Mouse (Mus musculus): Measurements from ENCODE around the gene Chmp1a.
"Not testable (repeated sequence)": the region's sequence is repeated elsewhere in the genome, so short reads cannot be mapped to it uniquely, and the experiment has no call there.

Gene Chmp1a

DNA sequence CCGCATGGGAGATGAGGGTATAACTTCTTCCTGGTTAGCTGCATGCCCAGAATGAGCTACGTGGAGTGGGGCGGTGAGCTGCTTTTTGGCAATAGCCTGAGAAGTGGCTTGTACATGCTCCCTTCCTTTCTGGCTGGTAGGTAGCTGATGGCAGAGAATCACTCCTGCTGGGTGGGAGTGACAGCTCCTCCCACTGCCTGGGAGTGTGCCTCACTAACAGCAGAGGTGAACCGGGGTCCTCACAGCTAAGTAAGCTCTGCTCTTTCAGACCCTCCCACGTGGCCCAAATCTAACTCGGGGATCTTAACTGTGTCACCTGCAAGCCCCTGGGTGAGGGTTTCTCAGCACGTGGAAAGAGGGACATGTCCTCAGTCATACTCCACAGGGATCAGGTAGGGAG, 20.0 kb upstream of the Chmp1a start:
- no peak for DNase-seq (ENCODE audit: extremely low spot score, low spot score)

DNA sequence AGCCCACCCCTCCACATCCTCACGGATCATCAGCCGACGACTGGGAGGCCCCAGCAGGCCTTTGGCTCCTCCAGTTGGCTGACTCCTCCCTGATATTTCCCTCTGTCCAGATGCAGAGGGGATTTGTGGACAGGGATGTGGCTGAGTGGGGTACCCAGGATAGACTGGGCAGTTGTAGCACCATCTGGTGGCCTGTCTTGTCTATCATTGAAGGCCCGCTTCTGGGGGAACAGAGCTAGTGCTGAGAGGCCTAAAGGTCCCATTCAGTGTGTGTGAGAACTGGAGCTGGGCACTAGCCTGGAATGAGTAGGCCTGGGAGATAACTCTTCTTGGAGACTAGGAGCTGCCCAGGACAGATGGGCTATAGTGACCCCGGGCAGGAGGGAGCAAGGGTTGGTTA, 19.2 kb upstream of the Chmp1a start:
- no peak for DNase-seq (ENCODE audit: extremely low spot score, low spot score)

DNA sequence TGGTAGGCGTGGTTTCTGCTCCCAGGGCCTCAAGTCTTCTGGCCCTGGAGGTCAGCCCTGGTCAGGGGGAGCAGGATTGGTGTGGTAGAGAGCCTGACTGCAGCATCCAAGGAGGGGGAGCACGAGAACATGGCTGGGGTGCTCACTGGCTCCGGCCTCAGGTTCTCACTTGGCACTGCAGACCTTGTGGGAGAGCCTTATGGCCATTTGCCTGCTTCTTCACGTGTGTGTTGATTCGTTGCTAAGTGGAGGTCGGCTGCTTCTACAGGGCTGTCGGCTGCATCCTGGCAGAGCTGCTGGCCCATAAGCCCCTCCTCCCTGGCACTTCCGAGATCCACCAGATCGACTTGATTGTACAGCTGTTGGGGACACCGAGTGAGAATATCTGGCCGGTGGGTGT, 17.8 kb upstream of the Chmp1a start:
- DNase-seq (ENCODE audit: extremely low spot score, low spot score) = not testable (repeated sequence)

DNA sequence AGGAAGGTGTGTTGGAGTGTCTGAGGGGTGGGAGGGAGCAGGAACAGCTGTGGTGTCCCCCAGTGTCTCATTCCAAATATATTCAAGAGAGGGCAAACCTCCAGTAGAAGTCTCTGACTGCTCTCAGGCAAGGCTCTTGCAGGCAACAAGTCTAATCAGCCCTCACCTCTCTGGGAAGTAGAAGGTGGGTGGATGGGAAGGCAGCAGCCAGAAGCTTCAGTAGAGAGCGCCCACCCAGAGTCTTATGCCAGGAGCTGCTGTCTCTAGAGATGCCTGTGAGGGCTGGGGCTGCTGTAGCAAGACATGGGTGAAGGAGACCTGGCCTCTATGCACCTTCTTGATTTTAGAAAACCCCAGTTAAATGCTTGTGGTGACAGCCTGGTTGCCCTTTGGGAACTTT, 15.9 kb upstream of the Chmp1a start:
- no peak for DNase-seq (ENCODE audit: extremely low spot score, low spot score)

DNA sequence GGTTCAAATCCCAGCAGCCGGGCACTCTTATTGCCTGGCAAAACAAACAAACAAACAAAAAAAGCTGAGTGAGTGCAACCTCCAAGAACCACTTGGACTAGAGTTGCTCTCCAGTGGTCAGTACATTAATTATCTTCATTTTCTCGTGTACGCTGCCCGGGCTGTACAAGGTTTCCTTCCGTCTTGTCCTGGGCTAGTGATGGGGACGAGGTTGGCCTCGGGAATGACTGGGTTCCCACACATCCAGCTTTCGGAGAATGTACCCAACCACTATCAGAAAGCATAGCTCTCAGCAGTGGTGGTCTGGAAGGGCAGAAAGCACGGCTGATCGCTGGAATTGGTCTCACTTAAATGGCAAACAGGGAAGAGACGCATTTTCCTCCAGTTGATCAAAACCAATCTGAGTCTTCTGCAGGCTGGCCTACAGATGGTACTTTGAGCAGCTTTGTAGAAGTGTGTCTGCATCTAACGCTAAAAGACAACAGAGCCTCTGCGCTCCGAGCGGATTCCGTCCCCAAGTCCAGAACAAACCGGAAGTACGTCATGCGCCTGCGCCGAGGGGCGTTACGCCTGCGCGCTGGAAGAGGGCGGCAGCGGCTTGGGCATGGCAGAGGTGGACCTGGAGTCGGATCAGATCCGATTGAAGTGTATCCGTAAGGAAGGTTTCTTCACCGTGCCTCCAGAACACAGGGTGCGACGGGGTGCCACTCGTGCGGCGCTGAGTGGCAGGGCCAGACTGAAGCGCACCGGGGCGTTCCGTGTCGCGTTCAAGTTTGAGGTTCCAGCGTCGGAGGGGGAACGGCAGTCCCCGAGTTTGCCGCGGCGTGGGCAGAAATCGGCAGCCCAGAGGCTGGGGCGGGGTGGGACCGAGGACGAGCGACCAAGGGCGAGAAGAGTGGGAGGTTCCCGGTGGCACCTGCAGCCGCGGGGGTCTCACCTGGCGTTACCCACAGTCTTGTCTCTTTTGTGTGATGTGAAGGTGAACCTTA, 12.0 kb upstream of the Chmp1a start, which contains the start of gene Cdk10:
Gene Cdk10 (plus strand): TSS at position 565 of the 989 bp plus-strand sequence.
- peak; percentile 94 for DNase-seq (ENCODE audit: extremely low spot score, low spot score)

DNA sequence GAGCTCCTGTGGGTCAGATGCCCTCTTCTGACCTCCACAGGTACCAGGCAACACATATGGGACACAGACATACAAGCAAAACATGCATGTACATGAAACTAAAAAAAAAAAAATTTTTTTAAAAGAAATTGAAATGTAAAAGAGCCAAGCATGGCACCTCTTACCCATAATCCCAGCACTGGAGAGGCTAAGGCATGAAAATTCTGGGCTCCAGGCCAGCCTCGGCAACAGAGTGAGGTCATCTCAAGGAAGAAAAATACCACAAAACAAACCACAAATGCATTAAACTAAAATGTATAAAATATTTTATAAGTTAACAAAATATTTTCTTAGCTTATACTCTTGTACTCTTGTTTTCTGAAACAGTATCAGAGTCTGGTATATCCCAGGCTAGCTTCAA, 8.4 kb upstream of the Chmp1a start:
- no peak for DNase-seq (ENCODE audit: extremely low spot score, low spot score)

DNA sequence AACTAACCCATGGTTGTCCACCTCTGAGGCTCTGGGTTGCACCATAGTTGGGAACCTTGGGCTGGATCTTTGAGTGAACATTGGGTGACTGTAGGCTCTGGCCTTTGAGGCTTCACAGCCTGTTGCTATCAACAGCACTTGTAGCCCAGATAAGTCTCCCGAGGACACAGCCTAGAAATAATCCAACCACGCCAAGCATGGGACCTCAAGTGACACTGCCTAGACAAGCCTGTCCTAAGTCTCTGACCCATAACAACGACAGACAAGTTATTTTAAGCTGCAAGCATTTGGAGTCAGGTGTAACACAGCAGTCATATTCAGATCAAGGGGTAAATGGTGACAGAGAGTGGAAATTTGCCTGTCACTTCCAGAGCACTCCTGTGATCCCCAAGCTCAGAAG, 2.9 kb upstream of the Chmp1a start:
- DNase-seq (ENCODE audit: extremely low spot score, low spot score) = no peak

DNA sequence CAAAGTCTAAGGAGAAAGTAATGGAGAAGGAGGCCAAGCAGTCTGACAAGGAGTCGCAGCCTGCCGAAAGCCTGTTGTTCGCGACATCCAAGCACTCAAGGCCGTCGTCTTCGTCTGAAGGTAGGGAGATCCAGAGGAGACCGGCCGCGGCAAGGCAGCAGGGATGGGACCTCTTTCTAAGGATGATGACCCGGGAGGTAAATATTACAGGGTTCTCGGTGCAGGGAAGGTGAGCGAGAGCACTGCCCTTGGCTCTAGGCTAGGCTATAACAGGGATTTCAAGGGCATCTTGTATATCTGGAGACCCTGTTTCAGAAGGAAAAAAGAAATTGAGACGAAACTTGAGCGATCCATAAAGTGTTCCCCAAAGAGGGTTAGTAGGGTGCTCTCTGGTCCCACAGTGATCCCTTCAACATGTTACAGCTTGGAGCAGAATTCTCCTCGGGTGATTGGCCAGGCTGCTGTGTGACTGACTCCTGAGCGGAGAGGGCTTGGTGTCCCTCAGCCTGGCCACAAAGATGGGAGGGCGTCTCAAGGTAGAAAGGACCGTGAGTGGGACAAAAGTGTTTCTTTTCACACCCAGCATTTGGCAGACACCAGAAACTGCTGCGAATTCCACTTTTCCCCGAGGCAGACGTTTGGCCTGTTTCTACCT, 682 bp upstream of the Chmp1a start:
- no peak for DNase-seq (ENCODE audit: extremely low spot score, low spot score)

DNA sequence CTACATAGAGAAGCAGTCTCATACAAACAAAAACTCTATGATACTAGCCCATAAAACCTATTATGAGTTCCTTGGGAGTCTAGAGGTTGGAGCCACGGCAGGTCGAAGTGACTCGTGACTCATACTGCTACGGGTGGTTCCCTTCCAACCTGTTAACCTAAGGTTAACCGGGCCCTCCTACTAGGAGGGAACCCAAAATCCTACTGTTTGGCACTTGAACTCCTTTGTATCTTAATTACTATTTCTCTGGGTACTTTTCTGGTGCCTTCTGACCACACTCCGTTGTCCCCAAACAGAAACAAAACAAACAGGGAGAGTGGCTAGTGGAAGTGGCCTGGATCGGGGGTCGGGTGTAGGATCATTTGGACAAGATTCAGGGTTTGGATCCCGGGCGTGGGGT, 687 bp downstream of the Chmp1a start:
- DNase-seq (ENCODE audit: extremely low spot score, low spot score) = no peak

DNA sequence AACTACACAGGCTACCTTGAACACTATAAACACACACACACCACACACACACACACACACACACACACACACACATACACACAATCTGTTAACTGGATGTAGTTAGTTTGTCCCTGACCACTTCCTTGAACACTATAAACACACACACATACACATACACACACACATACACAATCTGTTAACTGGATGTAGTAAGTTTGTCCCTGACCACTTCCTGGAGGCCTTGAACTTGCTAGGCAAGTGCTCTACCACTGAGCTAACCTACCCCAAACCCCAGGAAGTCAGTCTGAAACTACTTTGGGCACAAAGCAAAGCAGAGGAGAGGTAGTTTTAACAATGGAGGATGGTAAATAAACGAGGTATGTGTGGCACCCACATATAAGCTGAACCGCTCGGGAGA, 9.0 kb downstream of the Chmp1a start:
- no peak for DNase-seq (ENCODE audit: extremely low spot score, low spot score)

DNA sequence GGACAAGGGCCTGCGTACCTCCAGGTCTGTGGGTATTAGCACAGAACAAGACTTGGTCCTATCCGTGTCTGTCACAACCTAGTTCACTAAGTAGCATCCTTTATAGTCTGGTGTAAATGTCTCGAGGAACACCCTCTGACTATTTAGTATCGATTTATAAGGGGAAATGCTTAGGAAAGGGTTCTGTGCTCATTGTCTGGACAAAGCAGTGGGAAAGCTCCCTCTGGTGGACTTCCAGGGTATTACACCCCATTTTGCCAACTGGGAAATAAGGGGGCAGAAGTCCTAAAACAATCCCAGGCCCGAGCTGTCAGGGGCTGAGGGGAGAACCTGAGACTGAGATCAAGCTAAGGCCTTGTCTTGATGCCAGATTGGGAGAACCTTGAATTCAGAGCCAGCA, 10.3 kb downstream of the Chmp1a start:
- DNase-seq (ENCODE audit: extremely low spot score, low spot score) = peak; percentile 87

DNA sequence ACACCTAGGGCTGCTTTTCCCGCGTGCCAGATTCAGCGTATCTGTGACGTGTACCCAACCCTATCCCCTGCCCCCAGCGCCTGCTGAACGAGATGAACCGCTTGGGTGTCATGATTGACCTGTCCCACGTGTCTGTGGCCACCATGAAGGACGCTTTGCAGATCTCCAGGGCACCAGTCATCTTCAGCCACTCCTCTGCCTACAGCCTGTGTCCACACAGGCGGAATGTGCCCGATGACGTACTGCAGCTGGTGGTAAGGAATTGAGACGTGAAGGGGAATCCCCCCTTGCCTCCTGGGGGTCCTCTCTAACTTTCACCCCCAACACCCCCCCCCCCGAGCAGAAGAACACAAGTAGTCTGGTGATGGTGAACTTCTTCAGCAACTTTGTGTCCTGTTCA, 12.7 kb downstream of the Chmp1a start:
- DNase-seq (ENCODE audit: extremely low spot score, low spot score) = no peak

DNA sequence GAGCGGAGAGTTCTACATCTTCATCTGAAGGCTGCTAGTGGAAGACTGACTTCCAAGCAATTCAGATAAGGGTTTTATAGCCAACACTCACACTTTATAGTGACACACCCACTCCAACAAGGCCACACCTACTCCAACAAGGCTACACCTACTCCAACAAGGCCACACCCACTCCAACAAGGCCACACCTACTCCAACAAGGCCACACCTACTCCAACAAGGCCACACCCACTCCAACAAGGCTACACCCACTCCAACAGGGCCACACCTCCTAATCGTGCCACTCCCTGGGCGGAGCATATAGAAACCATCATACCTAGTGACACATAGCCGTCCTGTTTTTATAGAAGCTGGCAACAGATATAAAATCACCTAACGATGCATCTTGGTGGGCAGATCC, 15.5 kb downstream of the Chmp1a start:
- DNase-seq (ENCODE audit: extremely low spot score, low spot score) = not testable (repeated sequence)

DNA sequence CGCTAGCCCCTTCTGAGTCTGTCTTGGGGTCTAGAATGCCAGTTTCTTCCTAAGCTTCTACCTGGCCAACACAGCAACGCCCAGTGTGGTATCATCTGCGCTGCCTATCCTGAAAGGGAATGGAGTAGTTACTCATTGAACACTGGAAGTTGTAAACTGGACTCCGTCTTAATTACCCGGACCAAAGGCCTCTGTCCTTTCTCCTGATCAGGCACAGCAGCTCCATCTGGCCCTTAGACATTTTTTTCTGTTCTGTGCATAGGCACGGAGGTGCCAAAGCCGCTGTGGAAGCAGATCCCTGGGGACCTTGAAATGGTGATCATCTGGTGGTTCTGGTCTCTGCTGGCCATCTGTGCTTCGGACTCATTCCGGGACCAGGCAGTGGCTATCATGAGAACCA, 18.8 kb downstream of the Chmp1a start:
- DNase-seq (ENCODE audit: extremely low spot score, low spot score) = no peak

DNA sequence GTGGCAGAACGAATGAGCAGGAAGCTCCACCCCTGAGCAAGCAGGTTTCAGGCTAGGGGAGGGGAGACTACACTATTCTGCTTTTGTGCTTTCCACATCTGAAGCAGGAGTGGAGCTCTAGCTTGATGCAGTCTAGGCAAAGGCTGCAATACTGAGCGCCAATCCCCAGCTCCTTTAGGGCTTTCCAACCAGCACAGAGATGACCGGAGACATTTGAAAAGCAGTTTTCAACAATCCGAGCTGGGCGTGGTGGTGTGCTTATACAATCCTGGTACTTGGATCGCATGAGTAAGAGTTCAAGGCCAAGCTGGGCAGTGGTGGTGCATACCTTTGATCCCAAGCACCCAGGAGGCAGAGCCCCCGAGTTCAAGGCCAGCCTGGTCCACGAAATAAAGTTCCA, 20.7 kb downstream of the Chmp1a start:
- no peak for DNase-seq (ENCODE audit: extremely low spot score, low spot score)

DNA sequence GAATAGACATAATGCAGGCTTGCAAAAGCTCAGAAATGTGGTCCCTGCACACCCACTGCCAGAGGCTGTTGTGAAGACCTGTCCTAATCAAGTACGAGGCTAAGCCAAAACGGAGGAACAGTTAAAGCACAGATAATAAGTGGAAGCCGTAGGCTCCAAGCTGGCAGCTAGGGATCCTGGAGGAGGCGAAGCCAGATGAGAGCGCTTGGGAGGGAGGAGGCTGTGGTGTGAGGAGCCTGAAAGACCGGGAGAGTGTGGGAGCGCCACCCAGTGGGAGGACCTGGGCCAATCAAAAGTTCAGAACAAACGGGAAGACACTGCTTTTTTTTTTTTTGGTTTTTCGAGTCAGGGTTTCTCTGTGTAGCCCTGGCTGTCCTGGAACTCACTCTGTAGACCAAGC, 21.9 kb downstream of the Chmp1a start:
- peak; percentile 71 for DNase-seq (ENCODE audit: extremely low spot score, low spot score)

DNA sequence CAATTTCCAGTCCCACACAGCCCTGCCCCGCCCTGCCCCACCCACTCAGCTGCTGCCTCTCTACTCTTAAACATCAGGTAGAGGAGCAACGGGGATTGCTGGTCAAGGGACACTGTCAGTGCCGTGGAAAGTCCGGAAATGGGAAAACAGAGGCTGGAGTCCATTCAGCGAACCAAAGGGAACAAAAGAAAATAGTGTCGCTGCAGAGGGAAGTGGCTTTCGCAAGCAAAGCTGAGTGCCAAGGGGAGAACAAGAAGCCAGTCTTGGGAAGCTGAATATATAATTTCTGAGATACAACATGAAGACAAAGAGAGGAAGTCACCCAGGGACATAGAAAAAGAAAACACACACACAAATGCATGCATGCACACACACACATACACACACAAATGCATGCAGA, 23.7 kb downstream of the Chmp1a start:
- DNase-seq (ENCODE audit: extremely low spot score, low spot score) = no peak

DNA sequence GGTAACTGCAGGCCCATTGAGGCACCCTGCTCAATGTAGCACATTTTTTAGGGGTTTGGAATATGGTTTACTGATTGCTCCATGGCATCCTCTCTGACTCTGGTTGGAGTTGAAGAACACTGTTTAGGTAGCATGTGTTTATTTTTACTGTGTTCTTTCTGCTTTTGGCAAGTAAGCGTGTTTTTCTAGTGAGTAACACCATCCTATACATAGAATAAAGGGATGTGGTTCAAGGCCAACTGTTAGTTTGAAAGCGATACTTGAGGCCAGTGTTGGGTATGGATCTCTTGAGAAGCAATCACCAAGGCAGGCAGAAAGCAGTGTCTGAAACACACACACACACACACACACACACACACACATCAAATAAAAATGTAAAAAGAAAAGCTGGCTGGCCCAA, 24.6 kb downstream of the Chmp1a start:
- no peak for DNase-seq (ENCODE audit: extremely low spot score, low spot score)

DNA sequence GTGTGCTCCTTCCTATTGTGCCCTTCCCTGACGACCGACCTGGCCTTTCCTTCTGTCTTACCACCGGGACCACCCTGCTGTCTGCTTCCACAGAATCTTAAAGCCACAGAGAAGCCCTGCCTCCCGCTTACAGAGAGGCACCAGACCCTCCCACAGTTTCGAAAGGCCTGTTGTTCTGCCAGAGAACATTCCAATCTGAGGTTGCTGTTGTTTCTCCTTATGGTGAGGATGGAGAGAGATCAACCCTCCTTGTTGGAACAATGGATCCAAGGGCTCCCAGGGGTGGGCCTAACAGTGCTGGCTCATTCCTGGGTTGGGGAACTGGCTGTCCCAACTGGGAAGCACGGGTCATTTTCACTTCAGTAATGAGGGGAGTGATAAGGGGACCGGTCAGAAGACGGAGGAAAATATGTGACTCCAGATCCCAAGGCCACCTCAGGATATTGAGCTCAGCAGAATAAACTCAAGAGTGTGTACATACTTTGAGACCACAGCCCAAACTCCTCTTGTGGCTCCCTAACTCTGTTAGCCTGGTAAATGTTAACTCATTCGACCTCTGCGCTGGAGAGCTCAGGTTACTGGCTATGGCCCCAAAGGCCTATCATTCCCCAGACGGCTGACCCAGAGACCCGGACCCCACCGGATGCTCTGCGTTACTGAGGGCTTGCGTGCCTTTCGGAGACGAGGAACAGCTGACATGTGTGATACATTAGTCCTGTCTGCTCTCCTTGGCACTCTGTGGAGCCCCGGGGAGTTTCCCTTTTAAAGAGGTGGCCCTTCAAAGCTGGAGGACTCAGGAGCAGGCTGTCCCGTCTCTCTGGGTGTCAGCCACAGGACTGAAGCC, 26.8 kb downstream of the Chmp1a start, which contains the start of gene Dpep1:
Gene Dpep1 (plus strand): TSS at position 677 of the 844 bp plus-strand sequence.
- peak; percentile 44 for DNase-seq (ENCODE audit: extremely low spot score, low spot score)

DNA sequence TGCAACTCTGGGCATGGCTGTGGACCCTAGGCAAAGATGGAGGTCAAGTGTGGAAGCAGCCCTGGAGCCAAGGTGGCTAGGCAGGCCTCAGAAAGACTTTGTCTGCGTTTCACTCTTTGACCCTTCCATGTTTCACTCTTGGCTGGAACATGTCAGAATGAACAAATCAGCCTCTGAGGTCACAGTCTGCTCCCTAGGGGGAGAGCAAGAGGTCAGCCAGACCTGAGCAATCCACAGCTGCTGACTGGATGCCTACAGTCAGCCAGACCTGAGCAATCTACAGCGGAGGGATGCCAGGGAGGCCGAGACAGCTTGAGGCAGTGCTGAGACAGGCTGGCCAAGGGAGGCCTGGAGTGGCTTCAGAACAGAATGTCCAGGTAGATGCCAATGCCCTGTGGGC, 31.2 kb downstream of the Chmp1a start:
- peak; percentile 49 for DNase-seq (ENCODE audit: extremely low spot score, low spot score)

DNA sequence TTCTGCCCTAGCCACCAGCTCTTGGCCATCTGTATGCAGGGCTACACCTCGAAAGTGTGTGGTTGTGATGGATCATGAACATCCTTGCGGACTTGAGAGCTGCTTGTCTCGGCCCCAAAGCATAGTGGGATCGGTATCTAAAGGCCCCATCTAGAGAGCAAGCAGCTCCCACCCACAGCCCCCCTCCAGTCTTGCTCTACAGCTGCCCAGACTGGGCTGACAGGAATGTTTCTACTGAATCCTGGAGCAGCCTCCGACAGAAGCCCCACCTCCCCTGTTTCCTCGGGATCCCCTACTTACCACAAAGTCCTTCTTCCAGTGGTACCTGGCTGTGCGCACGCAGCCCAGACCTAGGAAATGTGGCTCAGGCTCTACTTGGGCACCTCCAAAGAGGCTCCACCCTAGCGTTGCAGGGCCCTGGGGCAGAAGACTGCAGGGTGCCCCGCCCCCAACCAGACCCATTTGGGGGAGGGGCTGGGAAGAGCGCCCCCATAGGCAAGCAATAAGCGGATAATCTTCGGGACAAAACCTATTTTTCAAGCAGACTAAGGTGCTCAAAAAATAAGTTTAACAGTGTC, 54.6 kb downstream of the Chmp1a start, which contains the start of gene Sult5a1:
Gene Sult5a1 (minus strand): TSS at position 428 of the 578 bp plus-strand sequence.
- DNase-seq (ENCODE audit: extremely low spot score, low spot score) = no peak

Measured in neural tube, embryonic 10.5 days (tissue).